26 mouse cellular contexts compared by ENCODE assay signal in genomic region chr3:132022032-132022431, GRCm38 (mm10).
DNase-seq lines count a peak whose midpoint lies in the region; ATAC-seq and TF ChIP-seq lines count a peak whose summit lies in the region.
"Had no signal": no experiment of that assay in that cellular context is flagged by ENCODE, and none has a peak within 500 bp of the region (broad histone marks: within the 10 kb centered on the region; RNA-seq: fewer than 3 reads in every experiment).

No protein-coding gene starts in this region.

- no peak for TF ChIP-seq EP300 in heart, adult 2 months (IDR thresholded peaks at IDR 0.05; ENCODE audit: insufficient read depth, low read depth, low read length)

- H3K27ac ChIP-seq in heart, embryonic 13.5 days (replicated peaks), result peak overlapping the region; percentile 46; the same call in 1 of the 2 replicates
- H3K27ac ChIP-seq in heart, adult 2 months, result no peak overlapping the region
- H3K27ac ChIP-seq in kidney, postnatal 0 days, result no peak overlapping the region
- H3K27ac ChIP-seq in kidney, embryonic 15.5 days, result no peak overlapping the region
- H3K27ac ChIP-seq in midbrain, embryonic 11.5 days (ENCODE audit: low read depth, low read length), result no peak overlapping the region
- no peak overlapping the region for H3K27ac ChIP-seq in midbrain, postnatal 0 days (ENCODE audit: low read depth, low read length)
- H3K27ac ChIP-seq: embryonic facial prominence, embryonic 12.5 days; hindbrain, embryonic 15.5 days; intestine, embryonic 15.5 days; liver, embryonic 15.5 days; midbrain, embryonic 13.5 days; neural tube, embryonic 12.5 days; stomach, postnatal 0 days had no signal

- DNase-seq in heart, adult 2 months, result no peak
- peak; percentile 24 for DNase-seq in kidney, postnatal 0 days (ENCODE audit: low spot score)
- peak; percentile 21 for DNase-seq in midbrain, embryonic 11.5 days (ENCODE audit: low spot score, missing footprints)
- DNase-seq in midbrain, postnatal 0 days (ENCODE audit: low spot score), result no peak
- DNase-seq in testis, postnatal 14 days (ENCODE audit: low spot score), result no peak
- DNase-seq: adrenal gland, postnatal 10 days; B cell, adult 2 months; cerebellum, adult 18-20 months; cerebellum, postnatal 14 days; forebrain, postnatal 0 days; gastrocnemius, postnatal 25 days; kidney, adult 9 months; kidney, postnatal 36 days; right cerebral cortex, postnatal 14 days had no signal

- ATAC-seq in heart, embryonic 13.5 days (ENCODE audit: extremely low read depth, insufficient number of reproducible peaks, low FRiP score, low TSS enrichment), result no peak
- no peak for ATAC-seq in kidney, postnatal 0 days (replicated peaks; ENCODE audit: low FRiP score, low read depth)
- ATAC-seq in kidney, embryonic 15.5 days (replicated peaks; ENCODE audit: low FRiP score), result no peak
- no peak for ATAC-seq in midbrain, embryonic 11.5 days (ENCODE audit: low FRiP score)
- ATAC-seq in midbrain, postnatal 0 days (ENCODE audit: low FRiP score), result no peak
- ATAC-seq: forebrain, postnatal 0 days; intestine, embryonic 15.5 days; midbrain, embryonic 13.5 days had no signal

- peaks cover 19% of the 10 kb centered on the region for H3K4me1 ChIP-seq in heart, embryonic 13.5 days
- no peaks in the 10 kb centered on the region for H3K4me1 ChIP-seq in heart, adult 2 months (ENCODE audit: control insufficient read depth, insufficient read depth, low read length)
- H3K4me1 ChIP-seq in kidney, postnatal 0 days (replicated peaks; ENCODE audit: insufficient read depth, low read length), result no peaks in the 10 kb centered on the region
- H3K4me1 ChIP-seq in kidney, embryonic 15.5 days, result no peaks in the 10 kb centered on the region
- peaks cover 16% of the 10 kb centered on the region for H3K4me1 ChIP-seq in midbrain, embryonic 11.5 days (ENCODE audit: control insufficient read depth, insufficient read depth, low read length)
- H3K4me1 ChIP-seq in midbrain, postnatal 0 days (ENCODE audit: insufficient read depth, low read length), result no peaks in the 10 kb centered on the region
- H3K4me1 ChIP-seq: embryonic facial prominence, embryonic 12.5 days; intestine, embryonic 15.5 days; liver, embryonic 15.5 days had no signal

- no peak for TF ChIP-seq POLR2A in heart, adult 2 months (IDR thresholded peaks at IDR 0.05; ENCODE audit: insufficient read depth, low read depth, low read length)
- TF ChIP-seq POLR2A in myocyte (IDR thresholded peaks at IDR 0.05; ENCODE audit: insufficient read length, low read depth), result no peak

- H3K27me3 ChIP-seq in heart, embryonic 13.5 days (replicated peaks), result no peaks in the 10 kb centered on the region
- H3K27me3 ChIP-seq in heart, adult 2 months (ENCODE audit: control insufficient read depth, insufficient read depth, low read length), result no peaks in the 10 kb centered on the region
- H3K27me3 ChIP-seq in kidney, postnatal 0 days (ENCODE audit: insufficient read depth, low read length), result no peaks in the 10 kb centered on the region
- H3K27me3 ChIP-seq in kidney, embryonic 15.5 days, result no peaks in the 10 kb centered on the region
- no peaks in the 10 kb centered on the region for H3K27me3 ChIP-seq in midbrain, embryonic 11.5 days (ENCODE audit: control insufficient read depth, insufficient read depth, low read length)
- no peaks in the 10 kb centered on the region for H3K27me3 ChIP-seq in midbrain, postnatal 0 days (ENCODE audit: insufficient read depth, low read length)
- no peaks in the 10 kb centered on the region for H3K27me3 ChIP-seq in myocyte (ENCODE audit: control insufficient read depth, insufficient read depth, insufficient read length)
- H3K27me3 ChIP-seq: CH12.LX; embryonic facial prominence, embryonic 12.5 days; hindbrain, embryonic 15.5 days; intestine, embryonic 15.5 days; liver, embryonic 15.5 days; midbrain, embryonic 13.5 days; neural tube, embryonic 12.5 days had no signal

- H3K4me3 ChIP-seq in heart, embryonic 13.5 days, result no peak overlapping the region
- no peak overlapping the region for H3K4me3 ChIP-seq in heart, adult 2 months
- H3K4me3 ChIP-seq in kidney, postnatal 0 days (replicated peaks; ENCODE audit: low read depth, low read length), result no peak overlapping the region
- no peak overlapping the region for H3K4me3 ChIP-seq in kidney, embryonic 15.5 days (replicated peaks)
- H3K4me3 ChIP-seq in midbrain, embryonic 11.5 days (ENCODE audit: low read depth, low read length), result no peak overlapping the region
- no peak overlapping the region for H3K4me3 ChIP-seq in midbrain, postnatal 0 days (ENCODE audit: low read depth, low read length)
- no peak overlapping the region for H3K4me3 ChIP-seq in myocyte
- H3K4me3 ChIP-seq: embryonic facial prominence, embryonic 12.5 days; hindbrain, embryonic 15.5 days; intestine, embryonic 15.5 days; liver, embryonic 15.5 days; midbrain, embryonic 13.5 days; neural tube, embryonic 12.5 days had no signal

- H3ac ChIP-seq in myocyte (ENCODE audit: control insufficient read depth, insufficient read length), result no peak overlapping the region

- no peaks in the 10 kb centered on the region for H3K79me2 ChIP-seq in heart, adult 2 months (replicated peaks; ENCODE audit: control insufficient read depth, insufficient read depth, low read length)
- H3K79me2 ChIP-seq in myocyte (ENCODE audit: control insufficient read depth, insufficient read depth), result no peaks in the 10 kb centered on the region

- no peaks in the 10 kb centered on the region for H3K9me3 ChIP-seq in heart, embryonic 13.5 days
- no peaks in the 10 kb centered on the region for H3K9me3 ChIP-seq in kidney, postnatal 0 days (replicated peaks; ENCODE audit: low read length)
- no peaks in the 10 kb centered on the region for H3K9me3 ChIP-seq in kidney, embryonic 15.5 days (replicated peaks)
- no peaks in the 10 kb centered on the region for H3K9me3 ChIP-seq in midbrain, embryonic 11.5 days (ENCODE audit: control insufficient read depth, low read length)
- no peaks in the 10 kb centered on the region for H3K9me3 ChIP-seq in midbrain, postnatal 0 days (ENCODE audit: low read length)
- H3K9me3 ChIP-seq: embryonic facial prominence, embryonic 12.5 days; hindbrain, embryonic 15.5 days; intestine, embryonic 15.5 days; liver, embryonic 15.5 days; midbrain, embryonic 13.5 days; neural tube, embryonic 12.5 days had no signal

- no peak overlapping the region for H3K9ac ChIP-seq in heart, embryonic 13.5 days
- no peak overlapping the region for H3K9ac ChIP-seq in heart, adult 2 months (ENCODE audit: low read depth, low read length)
- no peak overlapping the region for H3K9ac ChIP-seq in kidney, postnatal 0 days (ENCODE audit: low read depth, low read length)
- H3K9ac ChIP-seq in kidney, embryonic 15.5 days, result no peak overlapping the region
- no peak overlapping the region for H3K9ac ChIP-seq in midbrain, embryonic 11.5 days (ENCODE audit: low read length)
- no peak overlapping the region for H3K9ac ChIP-seq in midbrain, postnatal 0 days (replicated peaks; ENCODE audit: low read length, poor library complexity, severe bottlenecking)
- H3K9ac ChIP-seq: embryonic facial prominence, embryonic 12.5 days; forebrain, postnatal 0 days; hindbrain, embryonic 15.5 days; intestine, embryonic 15.5 days; liver, embryonic 15.5 days; midbrain, embryonic 13.5 days; neural tube, embryonic 12.5 days had no signal

- intact Hi-C loops in heart, adult 2 months (cut with DNase I), result no loop called here

- WGBS in heart, embryonic 13.5 days, result 7% methylated on average over 4 of the region's 4 CpGs
- 16% methylated on average over 3 of the region's 4 CpGs for WGBS in heart, adult 2 months
- 69% methylated on average over 4 of the region's 4 CpGs for WGBS in kidney, postnatal 0 days
- 73% methylated on average over 4 of the region's 4 CpGs for WGBS in kidney, embryonic 15.5 days
- WGBS in midbrain, embryonic 11.5 days, result 84% methylated on average over 4 of the region's 4 CpGs
- 84% methylated on average over 4 of the region's 4 CpGs for WGBS in midbrain, postnatal 0 days

- no peak for TF ChIP-seq CTCF in heart, adult 2 months (IDR thresholded peaks at IDR 0.05)
- TF ChIP-seq CTCF in kidney, postnatal 0 days (IDR thresholded peaks at IDR 0.05; ENCODE audit: low read depth), result no peak
- TF ChIP-seq CTCF in midbrain, postnatal 0 days (IDR thresholded peaks at IDR 0.05), result no peak

- H3K4me2 ChIP-seq in heart, embryonic 13.5 days, result peak overlapping the region; percentile 28; the same call in 1 of the 2 replicates
- no peak overlapping the region for H3K4me2 ChIP-seq in kidney, postnatal 0 days (ENCODE audit: low read length)
- H3K4me2 ChIP-seq in kidney, embryonic 15.5 days, result no peak overlapping the region
- no peak overlapping the region for H3K4me2 ChIP-seq in midbrain, embryonic 11.5 days
- no peak overlapping the region for H3K4me2 ChIP-seq in midbrain, postnatal 0 days (ENCODE audit: low read depth, low read length, poor library complexity, severe bottlenecking)
- peak overlapping the region; percentile 30 for H3K4me2 ChIP-seq in myocyte (ENCODE audit: low read depth)
- H3K4me2 ChIP-seq: embryonic facial prominence, embryonic 12.5 days; hindbrain, embryonic 15.5 days; intestine, embryonic 15.5 days; liver, embryonic 15.5 days; midbrain, embryonic 13.5 days; neural tube, embryonic 12.5 days had no signal

- H3K36me3 ChIP-seq in heart, embryonic 13.5 days, result no peaks in the 10 kb centered on the region
- H3K36me3 ChIP-seq in heart, adult 2 months (ENCODE audit: control insufficient read depth, insufficient read depth, low read length), result no peaks in the 10 kb centered on the region
- H3K36me3 ChIP-seq in kidney, postnatal 0 days (ENCODE audit: insufficient read depth, low read length), result no peaks in the 10 kb centered on the region
- no peaks in the 10 kb centered on the region for H3K36me3 ChIP-seq in kidney, embryonic 15.5 days
- no peaks in the 10 kb centered on the region for H3K36me3 ChIP-seq in midbrain, embryonic 11.5 days (ENCODE audit: control insufficient read depth, insufficient read depth, low read length)
- H3K36me3 ChIP-seq in midbrain, postnatal 0 days (ENCODE audit: insufficient read depth, low read length), result no peaks in the 10 kb centered on the region
- no peaks in the 10 kb centered on the region for H3K36me3 ChIP-seq in myocyte (ENCODE audit: control insufficient read depth, insufficient read depth)
- H3K36me3 ChIP-seq: embryonic facial prominence, embryonic 12.5 days; G1E; hindbrain, embryonic 15.5 days; intestine, embryonic 15.5 days; liver, embryonic 15.5 days; midbrain, embryonic 13.5 days; neural tube, embryonic 12.5 days had no signal

TF ChIP-seq in myocyte, 11 proteins besides CTCF, POLR2A, EP300 and RAD21 (continues in another document):
- no peak for TF ChIP-seq SRF (IDR thresholded peaks at IDR 0.05; ENCODE audit: control insufficient read depth, insufficient read length, low read depth)
- TF ChIP-seq USF1 (IDR thresholded peaks at IDR 0.05; ENCODE audit: low read depth), result no peak
- TF ChIP-seq E2F4 (IDR thresholded peaks at IDR 0.05; ENCODE audit: insufficient read depth), result no peak
- no peak for TF ChIP-seq TCF12 (IDR thresholded peaks at IDR 0.05; ENCODE audit: insufficient read depth, poor library complexity, severe bottlenecking)
- no peak for TF ChIP-seq MYOG (IDR thresholded peaks at IDR 0.05; ENCODE audit: control insufficient read depth in 1 of 3, insufficient read depth in 1 of 3, insufficient read length in 2 of 3, low read depth in 2 of 3)
- no peak for TF ChIP-seq MAX (IDR thresholded peaks at IDR 0.05; ENCODE audit: low read depth)
- TF ChIP-seq TCF3 (IDR thresholded peaks at IDR 0.05; ENCODE audit: insufficient read length, low read depth), result no peak

Comparison
In these comparisons a context has a peak if more than half of its experiments do, and no peak if none do; other contexts are left out.
1. DNase-seq: peak in kidney, postnatal 0 days (single experiment) and midbrain, embryonic 11.5 days (single experiment); none in heart, adult 2 months (0 of 2), midbrain, postnatal 0 days (single experiment) and testis, postnatal 14 days (single experiment).
2. H3K4me2 ChIP-seq: peak in heart, embryonic 13.5 days (single experiment) and myocyte (single experiment); none in kidney, postnatal 0 days (single experiment), kidney, embryonic 15.5 days (single experiment), midbrain, embryonic 11.5 days (single experiment) and midbrain, postnatal 0 days (single experiment).